Mouse (Mus musculus) spleen, adult 2 months (tissue): Measurements from ENCODE around the gene Adcy1. TPM values are rescaled to one million over a fixed set of nuclear protein-coding genes. Genes with fewer than 3 reads are reported as not detected.

Experiments
- DNase-seq, 2 experiments: peaks; one replicate each; pipeline versions ENCODE4 v3.0.0 to v3.0.0-alpha.2; 2012 to 2021; ENCODE audit warnings: low spot score in 2 of 2, low read depth in 1 of 2
- H3K27ac ChIP-seq: fragments of 200-500 bp; 2 replicates; pipeline ENCODE4 v1.5.1; 2012; ENCODE audit warnings: low read length, inconsistent platforms; ENCODE audit not compliant: insufficient read depth
- H3K27me3 ChIP-seq: fragments of 200-500 bp; 2 replicates; pipeline ENCODE4 v1.6.1; 2012; ENCODE audit warnings: mild to moderate bottlenecking, moderate library complexity, low read length, inconsistent platforms; ENCODE audit not compliant: control insufficient read depth, insufficient read depth
- H3K36me3 ChIP-seq: fragments of 200-500 bp; 2 replicates; pipeline ENCODE4 v1.6.1; 2012; ENCODE audit warnings: mild to moderate bottlenecking, low read length, inconsistent platforms; ENCODE audit not compliant: control insufficient read depth, insufficient read depth
- H3K4me1 ChIP-seq: fragments of 200-500 bp; 2 replicates; pipeline ENCODE4 v1.6.1; 2011; ENCODE audit warnings: inconsistent platforms; ENCODE audit not compliant: control insufficient read depth, insufficient read depth, insufficient read length
- H3K4me3 ChIP-seq: fragments of 200-500 bp; 2 replicates; pipeline ENCODE4 v1.5.1; 2011; ENCODE audit warnings: mild to moderate bottlenecking, inconsistent platforms; ENCODE audit not compliant: insufficient read depth, insufficient read length; ENCODE audit errors: extremely low read depth
- CTCF ChIP-seq: fragments of 200-500 bp; IDR thresholded peaks from 2 replicates; pipeline ENCODE4 v1.5.1; 2011; ENCODE audit warnings: mild to moderate bottlenecking, inconsistent platforms; ENCODE audit not compliant: insufficient read depth, insufficient read length, insufficient replicate concordance; ENCODE audit errors: extremely low read depth
- POLR2A ChIP-seq: fragments of 200-500 bp; IDR thresholded peaks from 2 replicates; pipeline ENCODE4 v1.6.1; 2011; ENCODE audit warnings: low read depth, low read length, inconsistent platforms
- WGBS: fragments of 180-500 bp; shearing (Covaris S2); methylation state at CpG from one replicate; pipeline ENCODE4 v1.1.7; 2018; 5-methylcytosine and 5-hydroxymethylcytosine counted together
- polyA plus RNA-seq: library from polyadenylated mRNA; depleted of rRNA; stranded (reverse); fragments of >200 nt; gene quantifications from 2 replicates; pipeline ENCODE4 v1.2.3, GENCODE M21; 2012

Adcy1 gene
- polyA plus RNA-seq, 1 experiment, result 1.2 TPM

GRCm38 (mm10) chr11:7198481-7199256 lies 135.4 kb downstream of the Adcy1 start:
- Histone ChIP-seq H3K4me1 (no peaks in the 10 kb centered on the region), H3K4me3 (no peak overlapping the region), H3K27me3 (no peaks in the 10 kb centered on the region), H3K27ac (no peak overlapping the region), H3K36me3 (no peaks in the 10 kb centered on the region)
- DNase-seq, result no peak
- TF ChIP-seq POLR2A (no peak), CTCF (no peak)
- WGBS, result 70% methylated on average over 10 of the region's 10 CpGs

- WGBS, result 52% methylated on average over 14 of the region's 14 CpGs
These were observed 136.6 kb downstream of the Adcy1 start for GRCm38 (mm10) chr11:7199736-7200392.

GRCm38 (mm10) chr11:7200393-7200783 lies 137.1 kb downstream of the Adcy1 start:
- no peaks in the 10 kb centered on the region for H3K36me3 ChIP-seq
- H3K4me1 ChIP-seq, result no peaks in the 10 kb centered on the region
- no peak overlapping the region for H3K27ac ChIP-seq
- 85% methylated on average over 9 of the region's 9 CpGs for WGBS
- no peak for TF ChIP-seq CTCF
- TF ChIP-seq POLR2A, result no peak
- H3K27me3 ChIP-seq, result no peaks in the 10 kb centered on the region
- no peak overlapping the region for H3K4me3 ChIP-seq
- no peak for DNase-seq

More at GRCm38 (mm10) chr11:7199736-7200392, 136.6 kb downstream of the Adcy1 start:
- no peak overlapping the region for H3K27ac ChIP-seq
- DNase-seq, result no peak
- H3K4me3 ChIP-seq, result no peak overlapping the region
- no peaks in the 10 kb centered on the region for H3K36me3 ChIP-seq
- H3K4me1 ChIP-seq, result no peaks in the 10 kb centered on the region
- H3K27me3 ChIP-seq, result no peaks in the 10 kb centered on the region
- TF ChIP-seq CTCF, result no peak
- TF ChIP-seq POLR2A, result no peak

DNA sequence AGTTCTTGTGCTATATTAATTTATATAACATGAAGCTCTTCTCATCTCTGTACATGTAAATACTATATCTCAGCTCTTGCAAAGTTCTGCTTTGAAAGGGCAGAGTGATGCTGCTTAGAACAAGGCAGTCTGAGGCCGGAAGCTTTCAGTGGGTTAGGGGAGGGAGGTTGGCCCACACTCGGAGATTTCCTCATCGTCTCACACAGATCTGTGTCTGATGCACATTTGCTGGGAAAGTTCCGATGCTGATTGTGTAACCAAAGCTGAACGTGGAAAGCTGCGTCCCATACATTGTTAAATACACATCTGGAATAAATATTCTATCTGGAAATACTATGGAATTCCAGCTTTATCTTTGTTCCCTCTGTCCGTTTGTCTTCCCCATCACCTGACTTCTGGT lies 138.9 kb downstream of the Adcy1 start:
- Histone ChIP-seq H3K4me1 (no peaks in the 10 kb centered on the region), H3K36me3 (no peaks in the 10 kb centered on the region), H3K4me3 (no peak overlapping the region), H3K27ac (no peak overlapping the region), H3K27me3 (no peaks in the 10 kb centered on the region)
- 85% methylated on average over 7 of the region's 7 CpGs for WGBS
- TF ChIP-seq CTCF (no peak), POLR2A (no peak)
- DNase-seq, result no peak

GRCm38 (mm10) chr11:7203846-7204245 lies 140.6 kb downstream of the Adcy1 start:
- Histone ChIP-seq H3K27ac (no peak overlapping the region), H3K27me3 (no peaks in the 10 kb centered on the region), H3K4me3 (no peak overlapping the region), H3K36me3 (no peaks in the 10 kb centered on the region), H3K4me1 (no peaks in the 10 kb centered on the region)
- TF ChIP-seq CTCF, result no peak
- TF ChIP-seq POLR2A, result no peak
- WGBS, result 86% methylated on average over 9 of the region's 9 CpGs
- DNase-seq, result no peak

DNA sequence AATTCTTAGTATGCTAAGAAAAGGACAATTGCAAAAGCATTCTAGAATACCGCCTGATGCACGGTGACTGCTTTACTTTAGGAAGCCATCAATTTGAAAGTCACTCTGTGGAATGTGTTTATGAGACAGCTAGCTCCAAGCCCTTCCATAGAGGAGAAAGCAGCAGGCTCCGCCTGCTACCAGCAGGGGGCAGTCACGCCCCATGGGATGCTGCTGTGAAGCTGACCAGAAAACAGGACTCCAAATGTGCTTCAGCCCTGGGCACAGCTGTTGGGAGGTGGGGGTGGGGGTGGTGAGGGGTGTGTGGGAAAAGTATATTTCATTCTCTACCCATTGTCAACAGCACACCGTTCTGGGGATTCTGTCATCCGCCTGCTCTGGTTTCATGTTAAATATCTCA lies 147.1 kb downstream of the Adcy1 start:
- Histone ChIP-seq H3K36me3 (no peaks in the 10 kb centered on the region), H3K4me3 (no peak overlapping the region), H3K27me3 (no peaks in the 10 kb centered on the region), H3K4me1 (no peaks in the 10 kb centered on the region; the same call in 1 of the 2 replicates), H3K27ac (no peak overlapping the region)
- DNase-seq, result no peak
- WGBS, result 18% methylated on average over 6 of the region's 6 CpGs
- TF ChIP-seq CTCF (peak; percentile 52; the same call in 1 of the 2 replicates), POLR2A (no peak)

- 10% methylated on average over 9 of the region's 9 CpGs for WGBS
- Histone ChIP-seq H3K4me1 (no peaks in the 10 kb centered on the region; the same call in 1 of the 2 replicates), H3K27me3 (no peaks in the 10 kb centered on the region), H3K36me3 (no peaks in the 10 kb centered on the region), H3K27ac (no peak overlapping the region), H3K4me3 (no peak overlapping the region)
- TF ChIP-seq POLR2A, result no peak
- TF ChIP-seq CTCF, result no peak
- no peak for DNase-seq
These were observed 147.9 kb downstream of the Adcy1 start for GRCm38 (mm10) chr11:7211211-7211610.
